Mouse (Mus musculus): Measurements from ENCODE around the gene Dnaaf5.
A peak's percentile ranks its signal among the peaks of the same experiment; 100 is the strongest.

The Dnaaf5 gene

DNA sequence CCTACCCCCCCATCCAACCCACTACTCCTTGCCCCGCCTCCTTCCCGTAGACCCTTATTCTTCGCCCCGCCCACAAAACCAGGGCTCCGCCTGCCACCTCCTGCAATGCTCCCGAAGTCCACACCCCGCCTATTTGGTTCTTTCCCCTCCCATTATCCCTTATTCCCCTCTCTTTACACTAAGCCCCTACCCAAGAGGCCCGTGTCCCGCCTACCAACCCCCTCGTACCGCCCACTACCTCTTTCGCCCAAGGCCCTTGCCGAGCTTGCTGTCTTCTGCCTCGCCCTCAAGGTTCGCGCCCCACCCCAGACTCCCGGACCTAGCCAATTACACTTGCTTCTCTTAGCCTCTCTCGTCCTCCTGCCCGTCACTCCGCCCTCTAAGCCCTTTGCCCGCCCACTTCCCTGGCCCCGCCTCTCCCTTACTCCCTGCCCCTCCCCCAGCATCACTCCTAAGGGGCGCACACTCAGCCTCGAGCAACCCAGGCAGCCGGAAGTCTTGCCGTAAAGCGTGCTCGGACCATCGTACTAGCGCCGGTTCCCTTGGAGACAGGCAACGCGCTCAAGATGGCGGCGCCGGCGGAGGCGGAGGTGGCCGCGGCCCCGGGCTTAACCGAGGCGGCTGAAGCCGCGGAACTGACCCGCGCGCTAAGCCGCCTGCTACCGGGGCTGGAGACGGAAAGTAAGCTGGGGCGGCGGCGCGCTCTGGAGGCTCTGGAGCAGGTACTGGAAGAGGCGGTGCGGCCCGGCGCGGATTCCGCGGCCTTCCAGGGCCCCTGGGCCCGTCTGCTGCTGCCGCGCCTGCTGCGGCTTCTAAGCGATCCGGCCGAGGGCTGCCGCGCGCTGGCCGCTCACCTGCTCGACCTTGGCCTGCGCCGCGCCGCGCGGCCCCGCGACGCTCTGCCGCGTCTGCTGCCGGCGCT, at the start of gene Dnaaf5, which contains the start of gene Prkar1b:
Gene Dnaaf5, plus strand, starts transcription at position 543 of the 922 bp plus-strand sequence.
Gene Prkar1b, minus strand, starts transcription at position 321 of the 922 bp plus-strand sequence.
- peak; percentile 100 for DNase-seq (ENCODE audit: low read depth, low spot score)

DNA sequence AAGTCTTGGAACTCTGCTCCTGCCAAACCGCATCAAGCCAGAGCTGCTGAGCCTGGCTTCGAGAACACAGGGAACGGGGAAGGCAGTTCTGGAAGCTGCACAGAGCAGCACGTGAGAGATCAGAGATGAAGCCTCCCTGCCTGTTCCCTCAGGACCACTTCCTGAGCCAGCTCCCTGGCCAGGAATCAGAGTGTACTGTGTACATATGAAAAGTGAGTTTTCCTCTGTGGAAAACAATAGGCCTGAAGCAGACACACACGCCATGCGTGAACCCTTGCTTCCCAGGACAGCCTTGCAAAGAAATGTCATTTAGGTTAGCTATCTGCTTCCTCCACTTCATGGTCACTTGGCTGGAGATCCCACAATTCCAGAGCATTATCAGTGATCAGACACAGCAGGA, 48.2 kb upstream of the Dnaaf5 start:
- no peak for DNase-seq (ENCODE audit: low read depth, low spot score)

DNA sequence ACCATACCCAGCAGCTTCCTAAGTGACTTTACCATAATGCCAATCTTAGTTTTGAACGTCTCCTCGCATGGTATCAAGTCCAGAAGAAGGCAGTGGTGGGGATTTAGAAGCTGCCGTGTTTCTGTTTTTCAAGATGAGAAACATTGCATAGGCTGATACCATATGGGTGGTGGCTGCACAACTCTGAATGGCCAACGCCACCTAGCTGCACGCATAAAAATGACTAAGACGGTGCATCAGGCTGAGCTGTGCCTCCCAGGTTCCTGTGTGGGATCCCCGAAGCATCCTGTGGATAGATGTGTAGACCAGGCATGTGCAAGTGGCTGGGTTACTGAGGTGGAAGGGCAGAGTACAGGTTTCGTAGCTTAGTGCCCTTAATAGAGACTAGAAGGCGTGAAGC, 42.2 kb upstream of the Dnaaf5 start:
- no peak for DNase-seq (ENCODE audit: low read depth, low spot score)

DNA sequence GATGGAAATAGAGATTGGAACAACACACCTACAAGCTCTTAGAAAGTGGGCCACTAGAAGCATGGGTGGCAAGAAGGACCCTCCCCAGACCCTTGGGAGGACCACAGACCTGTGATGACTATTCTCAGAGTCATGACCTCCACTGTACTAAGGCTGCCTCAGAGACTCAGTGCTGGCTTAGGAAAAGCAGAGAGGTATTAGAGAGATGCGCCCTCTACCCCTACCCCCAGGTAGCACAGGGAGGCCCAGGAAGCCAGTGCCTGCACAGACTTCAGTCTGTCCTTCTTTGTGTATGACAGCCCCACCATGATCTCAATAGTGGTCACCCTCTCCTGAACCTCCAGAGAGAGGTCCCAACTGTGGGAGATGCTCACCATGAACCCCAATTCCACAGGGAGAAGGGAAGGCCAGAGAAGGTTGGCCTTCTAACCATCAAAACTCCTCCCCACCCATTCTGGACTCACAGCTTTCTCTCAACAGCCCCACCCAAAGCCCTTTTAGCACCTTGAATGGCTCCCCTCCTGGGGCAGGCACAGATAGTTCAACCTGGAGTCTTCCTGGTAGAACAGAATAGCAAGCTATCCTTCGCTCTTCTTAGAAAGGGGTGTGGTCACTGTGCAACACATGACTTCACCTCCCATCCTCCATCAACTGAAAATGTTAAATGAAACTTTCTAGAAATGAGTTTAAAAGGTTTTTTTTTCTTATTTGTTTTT, 39.7 kb upstream of the Dnaaf5 start:
- DNase-seq (ENCODE audit: low read depth, low spot score) = peak; percentile 69

DNA sequence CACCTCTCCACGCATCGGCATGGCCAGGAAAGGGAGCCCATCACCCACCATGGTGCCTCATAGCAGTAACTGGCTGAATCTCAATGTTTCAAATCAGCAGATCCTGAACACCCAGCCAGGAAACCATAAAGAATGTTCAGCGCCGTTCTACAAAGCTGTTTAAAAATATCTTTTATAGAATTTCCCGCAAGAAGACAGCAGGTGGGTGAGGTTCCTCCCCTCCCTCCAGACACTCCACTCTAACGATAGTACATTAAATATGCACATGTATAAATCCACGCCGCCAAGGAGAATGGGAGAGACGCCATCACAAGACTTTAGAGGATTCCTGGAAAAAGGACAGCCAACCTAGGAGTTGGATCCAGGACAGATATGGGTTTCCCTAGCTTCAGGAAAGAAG, 38.0 kb upstream of the Dnaaf5 start:
- no peak for DNase-seq (ENCODE audit: low read depth, low spot score)

DNA sequence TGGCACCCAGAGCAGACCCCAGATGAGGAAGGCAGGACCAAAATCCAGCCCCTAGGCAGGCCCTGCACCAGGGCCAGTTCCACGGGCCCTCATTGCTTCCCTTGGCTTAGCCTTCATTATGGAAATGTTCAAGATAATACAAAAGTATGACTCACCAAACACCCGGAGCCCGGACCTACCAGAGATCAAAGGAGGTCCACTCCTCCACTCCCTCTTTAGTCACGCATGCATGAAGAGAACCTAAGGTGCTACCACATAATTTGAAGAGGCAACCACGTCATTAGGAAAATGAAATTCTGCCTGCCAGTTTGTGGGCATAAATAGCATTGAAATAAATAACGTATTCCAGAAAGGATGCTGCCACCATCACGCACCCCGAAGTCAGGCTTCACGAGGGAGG, 37.6 kb upstream of the Dnaaf5 start:
- no peak for DNase-seq (ENCODE audit: low read depth, low spot score)

DNA sequence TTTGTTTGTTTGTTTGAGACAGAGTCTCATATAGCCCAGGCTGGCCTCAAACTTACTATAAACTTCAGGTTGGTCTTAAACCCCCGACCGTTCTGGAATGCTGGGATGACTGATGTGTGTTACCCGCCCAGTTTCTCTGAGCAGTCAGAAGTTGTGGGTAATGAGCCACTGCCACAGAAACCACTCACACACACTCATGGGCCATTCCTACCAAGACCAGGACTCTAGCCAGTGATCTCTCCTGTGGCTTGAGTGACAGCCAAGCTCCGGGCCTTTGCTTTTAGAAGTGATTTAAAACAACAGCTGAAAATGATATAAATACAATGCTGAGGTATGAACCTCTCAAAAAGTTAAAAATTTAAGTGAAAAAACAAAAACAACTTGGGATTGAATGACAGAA, 35.1 kb upstream of the Dnaaf5 start:
- no peak for DNase-seq (ENCODE audit: low read depth, low spot score)

DNA sequence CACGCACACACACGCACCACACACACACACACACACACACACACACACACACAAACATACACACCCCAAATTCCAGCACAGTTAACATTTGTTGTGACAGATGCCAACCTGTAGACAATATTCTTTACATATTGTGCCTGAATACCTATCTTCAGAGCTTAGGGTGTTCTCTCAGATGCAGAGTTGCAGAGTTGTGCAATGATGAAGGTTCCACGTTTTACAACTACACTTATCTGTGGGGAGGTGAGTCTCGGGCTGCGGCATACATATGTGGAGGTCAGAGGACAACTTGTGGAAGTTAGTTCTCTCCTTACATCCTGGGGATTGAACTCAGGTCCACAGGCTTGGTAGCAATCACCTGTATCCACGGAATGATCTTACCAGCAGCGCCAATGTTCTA, 34.5 kb upstream of the Dnaaf5 start:
- DNase-seq (ENCODE audit: low read depth, low spot score) = no peak

DNA sequence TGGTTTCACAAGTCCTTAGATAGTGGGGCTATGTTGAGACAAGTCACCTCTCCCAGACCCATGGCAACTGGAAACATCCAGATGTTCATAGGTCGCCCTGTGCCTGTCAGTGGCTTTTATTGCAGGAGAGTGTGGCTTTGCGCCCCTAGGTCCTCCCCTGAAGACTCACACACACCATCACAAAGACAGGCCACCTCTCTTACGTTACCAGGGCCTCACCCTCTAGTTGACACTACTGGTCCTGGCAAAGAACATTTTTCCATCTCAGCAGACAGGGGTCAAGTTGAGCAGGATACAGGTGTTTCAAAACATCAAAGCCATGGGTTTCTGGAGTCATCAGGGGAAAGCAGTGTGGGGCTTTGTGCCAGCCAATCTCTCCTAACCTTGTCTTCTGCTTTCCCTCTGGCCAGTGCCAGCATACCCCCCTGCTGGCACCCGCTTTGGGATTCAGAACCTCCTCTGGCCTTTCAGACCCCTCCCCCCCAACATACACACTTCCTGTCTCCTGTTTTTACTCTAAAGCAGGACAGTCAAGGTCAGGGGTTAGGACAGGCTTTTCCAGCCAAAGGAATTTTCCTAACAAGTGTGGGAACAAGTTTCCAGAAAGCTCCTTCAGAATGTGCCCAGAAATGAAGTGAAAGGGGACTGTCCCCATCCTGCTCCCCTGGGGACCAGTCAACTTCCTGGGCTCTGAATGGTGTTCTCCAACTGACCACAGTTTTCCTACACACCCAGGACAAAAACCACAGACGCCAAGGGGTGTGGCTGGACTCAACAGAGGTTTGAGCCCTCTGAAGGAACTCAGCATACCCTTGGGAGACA, 31.7 kb upstream of the Dnaaf5 start:
- DNase-seq (ENCODE audit: low read depth, low spot score) = peak; percentile 41

DNA sequence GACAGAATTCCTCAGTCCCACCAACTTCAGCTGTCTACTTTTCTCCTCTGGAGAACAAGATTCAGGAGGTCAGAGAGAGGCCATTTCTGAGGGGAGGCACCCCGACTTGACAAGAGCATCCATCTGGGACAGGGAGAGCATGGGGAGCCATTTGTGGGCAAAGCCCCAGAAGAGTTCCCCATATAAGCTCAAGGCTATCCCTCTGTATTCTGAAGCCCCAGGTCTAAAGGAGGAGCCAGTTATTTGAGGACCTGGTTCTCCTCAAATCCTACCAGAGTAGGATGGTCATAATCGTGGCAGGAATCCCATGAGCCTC, 31.1 kb upstream of the Dnaaf5 start:
- no peak for DNase-seq (ENCODE audit: low read depth, low spot score)

DNA sequence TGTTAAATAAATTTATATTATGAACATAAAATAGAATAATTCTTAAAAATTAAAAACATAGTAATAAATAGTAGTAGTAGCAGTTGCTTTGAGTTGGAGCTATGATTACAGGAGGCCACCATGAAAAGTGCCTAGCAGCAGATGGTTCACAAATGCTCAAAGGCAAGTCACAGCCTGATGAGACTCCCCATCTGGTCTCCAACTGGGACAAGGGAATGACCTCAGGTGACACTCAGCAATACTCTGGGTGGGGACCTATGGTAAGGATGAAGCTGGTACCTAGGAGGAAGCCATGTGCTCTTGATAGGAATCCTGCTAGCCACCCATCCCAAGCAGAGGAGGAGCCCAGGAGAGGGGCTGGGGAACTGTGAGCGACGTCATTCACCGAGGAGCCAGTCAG, 24.3 kb upstream of the Dnaaf5 start:
- DNase-seq (ENCODE audit: low read depth, low spot score) = no peak

DNA sequence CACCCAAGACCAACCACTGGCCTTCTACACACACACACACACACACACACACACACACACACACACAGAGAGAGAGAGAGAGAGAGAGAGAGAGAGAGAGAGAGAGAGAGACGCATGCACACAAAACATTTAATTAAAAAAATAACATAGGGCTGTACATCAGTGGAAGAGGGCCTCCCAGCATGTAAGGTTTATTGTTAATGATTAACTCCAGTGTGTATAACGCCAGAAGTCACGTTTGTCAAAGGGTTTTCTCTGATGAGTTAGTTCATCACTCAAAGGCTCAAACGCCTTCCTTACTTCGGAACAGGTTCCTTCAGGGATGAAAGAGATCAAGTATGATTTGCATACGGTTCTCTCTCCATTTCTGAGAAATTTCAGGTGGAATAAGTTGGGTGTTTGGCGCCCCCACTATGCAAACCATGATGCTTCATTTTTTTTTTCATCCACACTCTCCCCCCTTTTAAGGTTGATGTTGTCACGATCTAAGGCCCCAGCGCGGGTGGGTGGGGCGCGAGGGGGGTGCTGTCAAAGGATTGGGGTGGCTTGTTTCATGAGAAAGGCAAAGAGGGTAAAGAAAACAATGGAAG, 21.5 kb upstream of the Dnaaf5 start:
- DNase-seq (ENCODE audit: low read depth, low spot score) = no peak

DNA sequence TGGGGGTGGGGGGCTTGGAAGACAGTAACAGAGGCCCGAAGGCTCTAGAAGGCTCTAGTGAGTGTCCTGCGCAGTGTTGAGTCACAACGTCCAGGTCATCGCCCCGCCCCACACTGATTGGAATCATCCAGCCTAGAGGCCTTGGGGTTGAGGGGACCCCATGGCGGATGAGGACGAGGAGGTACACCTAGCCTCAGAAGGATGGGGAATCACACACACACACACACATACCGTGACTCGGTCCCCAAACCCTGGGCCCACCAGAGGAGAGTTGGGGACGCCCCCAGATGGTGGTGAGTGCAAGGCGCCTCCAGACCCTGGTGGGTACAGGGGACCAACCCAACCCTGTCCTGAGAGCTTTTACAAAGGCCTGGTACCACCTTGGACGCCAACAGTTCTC, 20.9 kb upstream of the Dnaaf5 start:
- DNase-seq (ENCODE audit: low read depth, low spot score) = no peak

DNA sequence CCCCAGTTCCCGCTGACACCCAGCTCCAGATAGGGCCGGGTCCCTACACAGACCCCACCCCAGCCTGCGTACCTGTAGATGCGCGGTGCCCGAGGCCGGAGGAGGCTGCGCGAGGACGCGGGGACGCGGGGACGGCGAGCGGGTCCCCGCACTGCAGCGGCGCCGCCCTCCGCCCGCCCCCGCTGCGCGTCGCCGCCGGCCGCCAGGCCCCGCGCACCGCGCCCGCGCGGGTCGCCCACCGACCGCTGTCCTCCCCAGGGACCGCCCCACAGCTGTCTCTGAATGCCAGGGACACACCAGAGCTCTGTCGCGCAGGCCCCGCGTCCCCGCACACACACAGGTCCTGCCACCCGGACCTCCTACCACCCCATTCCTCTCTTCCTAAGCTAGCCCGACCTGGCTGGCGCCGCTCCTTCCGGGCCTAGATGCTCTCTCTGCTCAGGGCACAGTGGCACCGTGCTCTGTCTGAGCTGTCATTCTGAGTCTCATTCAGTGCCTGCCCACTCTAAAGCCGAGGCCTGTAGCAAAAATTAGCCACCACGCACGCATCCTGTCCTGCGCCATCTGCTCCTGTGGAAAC, 20.4 kb upstream of the Dnaaf5 start:
- no peak for DNase-seq (ENCODE audit: low read depth, low spot score)

DNA sequence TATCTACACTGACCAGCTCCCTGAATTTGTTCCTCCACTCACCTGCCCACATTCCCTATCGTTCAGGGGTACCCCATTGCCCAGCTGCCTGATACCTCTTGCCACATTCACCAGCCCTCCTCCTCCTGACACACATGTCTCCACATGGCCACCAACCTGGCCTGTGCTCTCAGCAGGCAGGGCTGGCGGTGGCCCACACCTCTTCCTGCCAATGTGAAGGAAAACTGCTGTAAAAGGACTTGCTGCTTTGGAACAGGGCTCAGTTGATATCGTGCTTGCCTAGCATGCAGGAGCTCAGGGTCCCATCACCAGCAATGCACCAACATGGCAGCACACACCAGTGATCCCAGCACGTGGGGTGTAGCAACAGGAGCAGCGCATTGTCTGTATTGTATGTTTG, 19.7 kb upstream of the Dnaaf5 start:
- no peak for DNase-seq (ENCODE audit: low read depth, low spot score)

DNA sequence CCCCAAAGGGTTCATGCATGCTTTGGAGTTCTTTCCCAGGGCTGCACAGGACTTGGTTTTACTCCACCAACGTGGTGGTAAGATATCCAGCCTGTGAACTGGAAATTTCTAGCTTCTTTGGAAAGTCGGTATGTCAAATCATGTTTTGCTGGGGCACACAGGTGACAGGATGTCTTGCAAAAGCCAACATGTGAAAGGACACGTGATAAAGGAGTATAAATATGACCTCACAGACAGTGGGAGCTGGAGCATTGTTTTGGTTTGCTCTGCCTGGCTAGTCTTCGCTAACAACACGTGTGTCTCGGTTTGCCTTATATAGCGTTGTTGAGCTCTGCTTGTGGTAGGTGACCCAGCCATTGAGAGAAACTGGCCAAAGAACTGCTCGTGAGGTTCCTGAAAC, 15.5 kb upstream of the Dnaaf5 start:
- no peak for DNase-seq (ENCODE audit: low read depth, low spot score)

DNA sequence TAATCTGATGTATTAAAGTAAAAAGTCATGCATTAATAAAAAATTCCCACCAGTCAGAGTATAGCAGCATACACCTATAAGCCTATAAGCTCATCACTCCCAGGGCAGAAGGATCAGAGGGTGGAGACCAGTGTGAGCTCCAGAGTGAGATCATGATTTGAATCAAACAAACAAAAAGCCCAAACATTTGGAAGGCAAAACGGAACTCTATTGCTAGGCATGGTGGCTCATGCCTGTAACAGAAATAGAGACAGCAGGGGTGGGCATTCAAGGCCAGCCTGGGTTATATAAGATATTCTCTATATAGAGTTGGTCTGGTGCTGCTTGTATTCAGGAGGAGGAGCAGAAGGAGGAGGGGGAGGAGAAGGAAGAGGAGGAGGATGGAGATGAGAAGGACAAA, 13.7 kb upstream of the Dnaaf5 start:
- DNase-seq (ENCODE audit: low read depth, low spot score) = no peak

DNA sequence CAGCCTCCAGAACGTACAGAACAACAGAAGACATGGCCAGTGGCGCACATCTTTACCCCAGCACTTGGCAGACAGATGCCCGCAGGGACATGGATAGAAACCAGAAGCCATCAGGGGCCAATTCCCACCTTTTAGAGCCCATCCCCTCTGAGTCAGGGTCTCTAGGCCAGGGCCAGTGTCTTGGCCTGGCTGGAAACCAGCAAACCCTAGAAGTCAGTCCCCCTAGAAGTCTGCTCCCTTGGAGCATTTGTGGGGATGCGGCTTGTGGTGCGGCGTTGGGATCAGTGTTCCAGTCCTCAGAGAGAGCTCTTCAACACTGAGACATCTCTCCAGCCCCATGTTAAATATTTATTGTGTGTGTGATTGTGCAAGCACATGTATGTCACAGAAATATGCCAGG, 12.8 kb upstream of the Dnaaf5 start:
- DNase-seq (ENCODE audit: low read depth, low spot score) = no peak

DNA sequence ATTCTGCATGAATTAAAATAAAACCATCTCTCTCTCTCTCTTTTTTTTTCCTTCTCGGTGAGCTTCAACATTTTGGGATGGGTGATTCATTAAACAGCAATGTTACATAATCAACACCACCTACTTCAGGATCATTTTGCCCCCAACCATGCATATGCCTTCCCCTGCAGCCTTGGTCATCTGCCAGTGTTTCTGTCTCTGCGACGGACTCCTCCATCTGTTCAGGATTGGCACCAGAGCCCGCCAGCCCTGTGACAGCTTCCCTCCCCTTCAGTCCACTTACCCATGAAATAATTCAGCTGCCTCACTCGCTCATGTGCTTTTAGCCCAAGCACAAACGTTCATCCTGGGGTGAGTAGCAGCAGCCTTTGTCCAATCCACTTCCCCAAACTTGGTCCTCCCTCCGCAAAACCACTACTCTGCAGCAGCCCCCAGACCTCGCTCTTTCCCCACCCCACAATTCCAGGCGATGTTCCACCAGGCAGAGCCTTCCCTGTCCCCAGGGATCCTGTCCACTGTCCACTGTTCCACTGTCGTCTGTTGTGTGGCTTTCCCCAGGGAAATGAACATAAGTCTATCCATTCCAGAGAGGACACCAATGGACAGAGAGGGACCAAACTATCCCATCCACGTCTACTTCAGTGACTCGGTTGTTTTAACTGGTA, 11.6 kb upstream of the Dnaaf5 start:
- no peak for DNase-seq (ENCODE audit: low read depth, low spot score)

DNA sequence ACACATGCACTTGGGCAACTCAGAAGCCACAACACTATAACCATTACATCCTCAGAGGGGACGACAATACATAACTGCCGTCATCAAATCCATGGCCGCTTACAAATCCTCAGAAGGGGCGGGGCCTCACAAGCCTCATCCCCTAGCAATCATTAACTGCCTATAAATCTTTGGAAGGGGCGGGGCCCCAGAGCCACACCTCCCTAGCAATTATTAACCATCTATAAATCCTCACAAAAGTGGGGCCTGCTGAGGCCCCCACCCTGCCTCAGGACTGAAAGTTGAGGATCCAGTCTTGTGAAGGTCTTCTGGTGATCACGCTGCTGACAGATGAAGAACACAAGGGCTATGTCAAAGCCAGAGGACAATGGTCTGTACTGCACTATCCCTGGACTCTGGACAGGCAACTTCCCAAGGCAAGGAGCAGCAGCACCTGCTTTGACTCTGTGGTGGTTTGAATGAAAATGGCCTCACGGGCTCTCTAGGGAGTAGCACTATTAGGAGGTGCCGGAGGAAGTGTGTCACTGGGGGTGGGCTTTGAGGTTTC, 11.0 kb upstream of the Dnaaf5 start:
- DNase-seq (ENCODE audit: low read depth, low spot score) = no peak

DNA sequence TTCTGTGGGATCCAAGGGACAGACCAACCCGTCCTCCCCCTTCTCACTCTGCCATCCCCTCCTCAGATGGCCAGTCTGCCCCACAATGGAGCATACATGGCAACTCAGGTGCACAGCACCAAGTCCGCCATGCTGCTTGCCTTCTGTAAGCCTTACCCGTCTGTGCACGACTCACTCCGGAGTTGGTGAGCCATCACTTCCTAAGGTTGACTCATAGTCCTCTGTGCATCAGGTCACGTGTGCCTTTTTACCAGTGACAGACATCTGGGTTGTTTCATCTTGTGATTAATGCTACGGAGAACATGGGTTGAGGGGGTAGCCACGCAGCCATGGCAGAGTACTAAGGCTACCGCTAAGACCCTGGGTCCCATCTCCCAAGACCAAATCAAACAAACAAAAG, 9.4 kb upstream of the Dnaaf5 start:
- DNase-seq (ENCODE audit: low read depth, low spot score) = no peak
